Mouse (Mus musculus): ENCODE data around the gene Cep170. TPM values are rescaled to one million over a fixed set of nuclear protein-coding genes. Genes with fewer than 3 reads are reported as not detected.

The Cep170 gene
- total RNA-seq, 2 experiments from 2014 or later = 86.7 to 106 TPM

- intact Hi-C loops (cut with DNase I) = no loop called here
- no peak for DNase-seq (ENCODE audit: low spot score in 2 of 2)
Measured at GRCm38 (mm10) chr1:176826931-176827330, 13.1 kb upstream of the Cep170 start.

GRCm38 (mm10) chr1:176826186-176826585, 12.3 kb upstream of the Cep170 start:
- intact Hi-C loops (cut with DNase I) = no loop called here
- DNase-seq (ENCODE audit: low spot score in 2 of 2) = no peak

GRCm38 (mm10) chr1:176825084-176825483, 11.2 kb upstream of the Cep170 start:
- DNase-seq (ENCODE audit: low spot score in 2 of 2) = no peak

GRCm38 (mm10) chr1:176824611-176825010, 10.7 kb upstream of the Cep170 start:
- no peak for DNase-seq (ENCODE audit: low spot score in 2 of 2)
- intact Hi-C loops (cut with DNase I) = no loop called here

More at GRCm38 (mm10) chr1:176825084-176825483, 11.2 kb upstream of the Cep170 start:
- intact Hi-C loops (cut with DNase I) = no loop called here

- no peak for DNase-seq (ENCODE audit: low spot score in 2 of 2)
- intact Hi-C loops (cut with DNase I) = no loop called here
Measured at GRCm38 (mm10) chr1:176823889-176824288, 10.0 kb upstream of the Cep170 start.

GRCm38 (mm10) chr1:176822949-176823348, 9.1 kb upstream of the Cep170 start:
- DNase-seq (ENCODE audit: low spot score in 2 of 2) = no peak
- intact Hi-C loops (cut with DNase I) = no loop called here

GRCm38 (mm10) chr1:176821929-176822328, 8.1 kb upstream of the Cep170 start:
- DNase-seq (ENCODE audit: low spot score in 2 of 2) = no peak
- intact Hi-C loops (cut with DNase I) = no loop called here

GRCm38 (mm10) chr1:176818763-176819162, 4.9 kb upstream of the Cep170 start:
- no peak for DNase-seq (ENCODE audit: low spot score in 2 of 2)
- intact Hi-C loops (cut with DNase I) = no loop called here

GRCm38 (mm10) chr1:176818147-176818546, 4.3 kb upstream of the Cep170 start:
- DNase-seq (ENCODE audit: low spot score in 2 of 2) = no peak
- intact Hi-C loops (cut with DNase I) = no loop called here

- intact Hi-C loops (cut with DNase I) = no loop called here
- DNase-seq (ENCODE audit: low spot score in 2 of 2) = no peak
Measured at GRCm38 (mm10) chr1:176816728-176817127, 2.9 kb upstream of the Cep170 start.

- intact Hi-C loops (cut with DNase I) = no loop called here
- peak; percentile 93 to 94 for DNase-seq (ENCODE audit: low spot score in 2 of 2)
Measured at GRCm38 (mm10) chr1:176814591-176815062, 760 bp upstream of the Cep170 start, which contains the start of gene Sdccag8. TSS of gene Sdccag8 (plus strand) at chr1:176814660.

- peak; percentile 80 to 81 for DNase-seq (ENCODE audit: low spot score in 2 of 2)
- intact Hi-C loops (cut with DNase I) = loop anchor here (2.0 kb wide), 1 partner anchor 443 kb away; no protein-coding TSS in a partner anchor
Measured at GRCm38 (mm10) chr1:176813292-176814035, 403 bp downstream of the Cep170 start.

GRCm38 (mm10) chr1:176812491-176813291, 1.2 kb downstream of the Cep170 start:
- no peak for DNase-seq (ENCODE audit: low spot score in 2 of 2)
- intact Hi-C loops (cut with DNase I) = loop anchor here (2.0 kb wide), 1 partner anchor 444 kb away; no protein-coding TSS in a partner anchor

GRCm38 (mm10) chr1:176811892-176812291, 2.0 kb downstream of the Cep170 start:
- DNase-seq (ENCODE audit: low spot score in 2 of 2) = no peak
- intact Hi-C loops (cut with DNase I) = loop anchor here (2.0 kb wide), 1 partner anchor 445 kb away; no protein-coding TSS in a partner anchor

GRCm38 (mm10) chr1:176810161-176810560, 3.7 kb downstream of the Cep170 start:
- no peak for DNase-seq (ENCODE audit: low spot score in 2 of 2)
- intact Hi-C loops (cut with DNase I) = no loop called here

GRCm38 (mm10) chr1:176800728-176801365, 13.0 kb downstream of the Cep170 start:
- DNase-seq (ENCODE audit: low spot score in 2 of 2) = peak in 1 of 2 experiments; percentile 49
- intact Hi-C loops (cut with DNase I) = no loop called here

- intact Hi-C loops (cut with DNase I) = no loop called here
- no peak for DNase-seq (ENCODE audit: low spot score in 2 of 2)
Measured at GRCm38 (mm10) chr1:176798673-176799072, 15.2 kb downstream of the Cep170 start.

- intact Hi-C loops (cut with DNase I) = no loop called here
Measured at GRCm38 (mm10) chr1:176792175-176792574, 21.7 kb downstream of the Cep170 start.

GRCm38 (mm10) chr1:176789326-176789725, 24.5 kb downstream of the Cep170 start:
- intact Hi-C loops (cut with DNase I) = no loop called here
- DNase-seq (ENCODE audit: low spot score in 2 of 2) = no peak

More at GRCm38 (mm10) chr1:176792175-176792574, 21.7 kb downstream of the Cep170 start:
- DNase-seq (ENCODE audit: low spot score in 2 of 2) = no peak

GRCm38 (mm10) chr1:176774533-176774932, 39.3 kb downstream of the Cep170 start:
- DNase-seq (ENCODE audit: low spot score in 2 of 2) = no peak
- intact Hi-C loops (cut with DNase I) = no loop called here
